Mouse (Mus musculus): Measurements from ENCODE around the gene Amotl2. TPM values are rescaled to one million over a fixed set of nuclear protein-coding genes. Genes with fewer than 3 reads are reported as not detected.

Gene Amotl2
- polyA plus RNA-seq, 1 experiment from 2014 or later, result 44.5 TPM

- peak; percentile 85 for ATAC-seq (ENCODE audit: low read depth)
- H3K4me3 ChIP-seq (ENCODE audit: low read depth, low read length), result peak overlapping the region; percentile 51
- DNase-seq (ENCODE audit: low spot score), result peak; percentile 87
- H3K9ac ChIP-seq (ENCODE audit: low read depth, low read length), result peak overlapping the region; percentile 64
- under 1% methylated on average over 40 of the region's 44 CpGs for WGBS
- peak overlapping the region; percentile 82 for H3K27ac ChIP-seq (replicated peaks; ENCODE audit: low read depth, low read length)
- H3K4me2 ChIP-seq (ENCODE audit: low read depth, low read length), result peak overlapping the region; percentile 95
- H3K9me3 ChIP-seq (ENCODE audit: control insufficient read depth, low read length), result no peaks in the 10 kb centered on the region
- H3K4me1 ChIP-seq (ENCODE audit: control insufficient read depth, insufficient read depth, low read length), result peaks cover 27% of the 10 kb centered on the region
- no peaks in the 10 kb centered on the region for H3K36me3 ChIP-seq (ENCODE audit: control insufficient read depth, insufficient read depth, low read length)
- no peaks in the 10 kb centered on the region for H3K27me3 ChIP-seq (replicated peaks; ENCODE audit: control insufficient read depth, insufficient read depth, low read length)
Observed at GRCm38 (mm10) chr9:102689940-102690642, 26.4 kb upstream of the Amotl2 start.

GRCm38 (mm10) chr9:102690891-102691290 is 25.6 kb upstream of the Amotl2 start:
- H3K4me2 ChIP-seq (ENCODE audit: low read depth, low read length), result peak overlapping the region; percentile 95
- WGBS, result 5% methylated on average over 15 of the region's 15 CpGs

GRCm38 (mm10) chr9:102692564-102693475 is 23.7 kb upstream of the Amotl2 start:
- H3K4me2 ChIP-seq (ENCODE audit: low read depth, low read length), result no peak overlapping the region

More at GRCm38 (mm10) chr9:102690891-102691290, 25.6 kb upstream of the Amotl2 start:
- Histone ChIP-seq H3K4me3 (ENCODE audit: low read depth, low read length) (peak overlapping the region; percentile 51), H3K27me3 (replicated peaks; ENCODE audit: control insufficient read depth, insufficient read depth, low read length) (no peaks in the 10 kb centered on the region), H3K27ac (replicated peaks; ENCODE audit: low read depth, low read length) (peak overlapping the region; percentile 82), H3K9ac (ENCODE audit: low read depth, low read length) (peak overlapping the region; percentile 64), H3K9me3 (ENCODE audit: control insufficient read depth, low read length) (no peaks in the 10 kb centered on the region), H3K4me1 (ENCODE audit: control insufficient read depth, insufficient read depth, low read length) (peaks cover 27% of the 10 kb centered on the region), H3K36me3 (ENCODE audit: control insufficient read depth, insufficient read depth, low read length) (no peaks in the 10 kb centered on the region)
- no peak for DNase-seq (ENCODE audit: low spot score)
- ATAC-seq (ENCODE audit: low read depth), result no peak; the same call in 1 of the 2 replicates

GRCm38 (mm10) chr9:102701042-102701441 is 15.4 kb upstream of the Amotl2 start:
- ATAC-seq (ENCODE audit: low read depth), result no peak
- WGBS, result 78% methylated on average over 6 of the region's 6 CpGs
- no peak overlapping the region for H3K4me3 ChIP-seq (ENCODE audit: low read depth, low read length)

More at GRCm38 (mm10) chr9:102692564-102693475, 23.7 kb upstream of the Amotl2 start:
- H3K27ac ChIP-seq (replicated peaks; ENCODE audit: low read depth, low read length), result 0 out of 2 replicates have a peak overlapping the region, but pooled peaks have one; percentile 13
- H3K27me3 ChIP-seq (replicated peaks; ENCODE audit: control insufficient read depth, insufficient read depth, low read length), result no peaks in the 10 kb centered on the region
- H3K4me1 ChIP-seq (ENCODE audit: control insufficient read depth, insufficient read depth, low read length), result peaks cover 25% of the 10 kb centered on the region
- no peak overlapping the region for H3K9ac ChIP-seq (ENCODE audit: low read depth, low read length)
- peak; percentile 92 for DNase-seq (ENCODE audit: low spot score)
- no peak overlapping the region for H3K4me3 ChIP-seq (ENCODE audit: low read depth, low read length)
- no peaks in the 10 kb centered on the region for H3K36me3 ChIP-seq (ENCODE audit: control insufficient read depth, insufficient read depth, low read length)
- ATAC-seq (ENCODE audit: low read depth), result peak; percentile 44
- WGBS, result 33% methylated on average over 9 of the region's 9 CpGs
- no peaks in the 10 kb centered on the region for H3K9me3 ChIP-seq (ENCODE audit: control insufficient read depth, low read length)

GRCm38 (mm10) chr9:102709504-102710135 is 6.9 kb upstream of the Amotl2 start:
- Histone ChIP-seq H3K4me1 (ENCODE audit: control insufficient read depth, insufficient read depth, low read length) (peaks cover 18% of the 10 kb centered on the region), H3K36me3 (ENCODE audit: control insufficient read depth, insufficient read depth, low read length) (no peaks in the 10 kb centered on the region), H3K27me3 (replicated peaks; ENCODE audit: control insufficient read depth, insufficient read depth, low read length) (no peaks in the 10 kb centered on the region), H3K9ac (ENCODE audit: low read depth, low read length) (peak overlapping the region; percentile 16; the same call in 1 of the 2 replicates), H3K9me3 (ENCODE audit: control insufficient read depth, low read length) (no peaks in the 10 kb centered on the region), H3K27ac (replicated peaks; ENCODE audit: low read depth, low read length) (peak overlapping the region; percentile 58; the same call in 1 of the 2 replicates), H3K4me3 (ENCODE audit: low read depth, low read length) (no peak overlapping the region), H3K4me2 (ENCODE audit: low read depth, low read length) (no peak overlapping the region)
- ATAC-seq (ENCODE audit: low read depth), result peak; percentile 70
- 54% methylated on average over 15 of the region's 15 CpGs for WGBS
- peak; percentile 81 for DNase-seq (ENCODE audit: low spot score)

More at GRCm38 (mm10) chr9:102701042-102701441, 15.4 kb upstream of the Amotl2 start:
- 0 out of 2 replicates have a peak, but pooled peaks cover 7% of the 10 kb centered on the region for H3K9me3 ChIP-seq (ENCODE audit: control insufficient read depth, low read length)
- H3K36me3 ChIP-seq (ENCODE audit: control insufficient read depth, insufficient read depth, low read length), result no peaks in the 10 kb centered on the region
- H3K27me3 ChIP-seq (replicated peaks; ENCODE audit: control insufficient read depth, insufficient read depth, low read length), result no peaks in the 10 kb centered on the region
- no peak overlapping the region for H3K9ac ChIP-seq (ENCODE audit: low read depth, low read length)
- peak overlapping the region; percentile 61 for H3K27ac ChIP-seq (replicated peaks; ENCODE audit: low read depth, low read length)
- H3K4me2 ChIP-seq (ENCODE audit: low read depth, low read length), result no peak overlapping the region
- DNase-seq (ENCODE audit: low spot score), result no peak
- peaks cover 3% of the 10 kb centered on the region; the same call in 1 of the 2 replicates for H3K4me1 ChIP-seq (ENCODE audit: control insufficient read depth, insufficient read depth, low read length)

GRCm38 (mm10) chr9:102710520-102710919 is 6.0 kb upstream of the Amotl2 start:
- no peak for DNase-seq (ENCODE audit: low spot score)
- Histone ChIP-seq H3K4me2 (ENCODE audit: low read depth, low read length) (no peak overlapping the region), H3K9me3 (ENCODE audit: control insufficient read depth, low read length) (no peaks in the 10 kb centered on the region), H3K9ac (ENCODE audit: low read depth, low read length) (no peak overlapping the region), H3K27me3 (replicated peaks; ENCODE audit: control insufficient read depth, insufficient read depth, low read length) (no peaks in the 10 kb centered on the region), H3K4me3 (ENCODE audit: low read depth, low read length) (no peak overlapping the region), H3K4me1 (ENCODE audit: control insufficient read depth, insufficient read depth, low read length) (peaks cover 27% of the 10 kb centered on the region), H3K27ac (replicated peaks; ENCODE audit: low read depth, low read length) (peak overlapping the region; percentile 58), H3K36me3 (ENCODE audit: control insufficient read depth, insufficient read depth, low read length) (no peaks in the 10 kb centered on the region)
- no peak for ATAC-seq (ENCODE audit: low read depth)
- 68% methylated on average over 5 of the region's 5 CpGs for WGBS

- Histone ChIP-seq H3K9me3 (ENCODE audit: control insufficient read depth, low read length) (no peaks in the 10 kb centered on the region), H3K4me3 (ENCODE audit: low read depth, low read length) (no peak overlapping the region), H3K9ac (ENCODE audit: low read depth, low read length) (no peak overlapping the region), H3K27me3 (replicated peaks; ENCODE audit: control insufficient read depth, insufficient read depth, low read length) (no peaks in the 10 kb centered on the region), H3K27ac (replicated peaks; ENCODE audit: low read depth, low read length) (no peak overlapping the region), H3K4me1 (ENCODE audit: control insufficient read depth, insufficient read depth, low read length) (peaks cover 40% of the 10 kb centered on the region), H3K36me3 (ENCODE audit: control insufficient read depth, insufficient read depth, low read length) (no peaks in the 10 kb centered on the region), H3K4me2 (ENCODE audit: low read depth, low read length) (no peak overlapping the region)
- 55% methylated on average over 2 of the region's 2 CpGs for WGBS
- DNase-seq (ENCODE audit: low spot score) (no peak), ATAC-seq (ENCODE audit: low read depth) (no peak)
Observed at GRCm38 (mm10) chr9:102713797-102714196, 2.7 kb upstream of the Amotl2 start.

GRCm38 (mm10) chr9:102714893-102715505 is 1.5 kb upstream of the Amotl2 start:
- H3K27me3 ChIP-seq (replicated peaks; ENCODE audit: control insufficient read depth, insufficient read depth, low read length), result no peaks in the 10 kb centered on the region
- DNase-seq (ENCODE audit: low spot score) (peak; percentile 69), ATAC-seq (ENCODE audit: low read depth) (no peak; the same call in 1 of the 2 replicates)
- no peak overlapping the region for H3K4me3 ChIP-seq (ENCODE audit: low read depth, low read length)
- no peak overlapping the region for H3K4me2 ChIP-seq (ENCODE audit: low read depth, low read length)
- peak overlapping the region; percentile 6; the same call in 1 of the 2 replicates for H3K27ac ChIP-seq (replicated peaks; ENCODE audit: low read depth, low read length)
- H3K9ac ChIP-seq (ENCODE audit: low read depth, low read length), result no peak overlapping the region
- H3K9me3 ChIP-seq (ENCODE audit: control insufficient read depth, low read length), result no peaks in the 10 kb centered on the region
- peaks cover 43% of the 10 kb centered on the region for H3K4me1 ChIP-seq (ENCODE audit: control insufficient read depth, insufficient read depth, low read length)
- peaks cover 2% of the 10 kb centered on the region for H3K36me3 ChIP-seq (ENCODE audit: control insufficient read depth, insufficient read depth, low read length)
- 0% methylated on average over 7 of the region's 7 CpGs for WGBS

All from embryonic facial prominence, embryonic 14.5 days (tissue).